Mouse (Mus musculus) liver, embryonic 13.5 days (tissue): ENCODE measurements around the gene Gm10424. TPM values are rescaled to one million over a fixed set of nuclear protein-coding genes. Genes with fewer than 3 reads are reported as not detected.
"Not testable (repeated sequence)": the region's sequence is repeated elsewhere in the genome, so short reads cannot be mapped to it uniquely, and the experiment has no call there.

ENCODE experiments used
- ATAC-seq: fragments of 200-750 bp; cut with Nextera tagmentation; 2 replicates; pipeline ENCODE4 v1.8.0; 2017; ENCODE audit warnings: low read depth, mild to moderate bottlenecking, moderate number of reproducible peaks, moderate library complexity
- DNase-seq: peaks from one replicate; pipeline ENCODE4 v3.0.0; 2022
- H3K27ac ChIP-seq: fragments of 300-500 bp; sonication (generic); 2 replicates; pipeline ENCODE4 v1.5.1; 2015; ENCODE audit warnings: moderate library complexity, mild to moderate bottlenecking, inconsistent platforms
- H3K27me3 ChIP-seq: fragments of 300-500 bp; sonication (generic); 2 replicates; pipeline ENCODE4 v1.6.1; 2015; ENCODE audit warnings: mild to moderate bottlenecking, inconsistent platforms
- H3K36me3 ChIP-seq: fragments of 300-500 bp; sonication (generic); 2 replicates; pipeline ENCODE4 v1.6.1; 2015; ENCODE audit warnings: mild to moderate bottlenecking, inconsistent platforms
- H3K4me1 ChIP-seq: fragments of 300-500 bp; sonication (generic); replicated peaks from 2 replicates; pipeline ENCODE4 v1.6.1; 2015; ENCODE audit warnings: inconsistent platforms
- H3K4me2 ChIP-seq: fragments of 300-500 bp; sonication (generic); 2 replicates; pipeline ENCODE4 v1.6.1; 2015; ENCODE audit warnings: inconsistent platforms, mild to moderate bottlenecking, moderate library complexity
- H3K4me3 ChIP-seq: fragments of 300-500 bp; sonication (generic); replicated peaks from 2 replicates; pipeline ENCODE4 v1.5.1; 2015; ENCODE audit warnings: mild to moderate bottlenecking, inconsistent platforms
- H3K9ac ChIP-seq: fragments of 300-500 bp; sonication (generic); 2 replicates; pipeline ENCODE4 v1.6.1; 2015; ENCODE audit warnings: mild to moderate bottlenecking, inconsistent platforms
- H3K9me3 ChIP-seq: fragments of 300-500 bp; sonication (generic); replicated peaks from 2 replicates; pipeline ENCODE4 v1.6.1; 2016; ENCODE audit warnings: inconsistent platforms
- WGBS: fragments of 180-500 bp; shearing (Covaris S2); methylation state at CpG from one replicate; pipeline ENCODE4 v1.1.7; 2015; ENCODE audit not compliant: insufficient replicate concordance; 5-methylcytosine and 5-hydroxymethylcytosine counted together
- polyA plus RNA-seq: library from polyadenylated mRNA; unstranded; fragments of >200 nt; fragmentation: Nextera tagmentation; extraction: Ambion mirVana; gene quantifications from 2 replicates; pipeline ENCODE4 v1.2.1, GENCODE M21; 2015

Gm10424 gene
- polyA plus RNA-seq, result not detected in 2 replicates

DNA sequence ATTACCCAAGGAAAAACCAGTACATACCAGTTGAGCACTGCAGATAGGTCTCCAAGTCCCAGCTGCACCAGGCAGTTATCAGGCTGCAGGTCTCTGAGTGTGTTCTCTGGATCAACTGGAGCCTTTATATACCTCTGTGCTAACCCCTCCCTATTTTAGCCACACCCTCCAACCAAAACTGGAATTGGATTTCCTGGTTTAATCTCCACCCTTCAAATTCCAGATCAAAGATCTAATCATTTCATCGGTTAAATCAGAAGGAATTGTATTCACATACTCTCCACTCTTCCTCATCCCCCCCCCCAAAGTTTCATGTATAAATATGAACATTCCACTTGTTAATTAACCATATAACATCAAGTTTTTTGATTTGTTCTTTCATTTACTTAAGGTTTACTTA is at the start of gene Gm10424:
Gene Gm10424, minus strand, starts transcription at position 101 of the 400 bp plus-strand sequence.
- not testable (repeated sequence) for ATAC-seq, H3K4me1 ChIP-seq, H3K9ac ChIP-seq, DNase-seq, H3K36me3 ChIP-seq, H3K4me2 ChIP-seq, H3K27me3 ChIP-seq, H3K27ac ChIP-seq, H3K4me3 ChIP-seq, H3K9me3 ChIP-seq
- WGBS, result no CpG with 5 or more reads among the region's 1 CpGs

DNA sequence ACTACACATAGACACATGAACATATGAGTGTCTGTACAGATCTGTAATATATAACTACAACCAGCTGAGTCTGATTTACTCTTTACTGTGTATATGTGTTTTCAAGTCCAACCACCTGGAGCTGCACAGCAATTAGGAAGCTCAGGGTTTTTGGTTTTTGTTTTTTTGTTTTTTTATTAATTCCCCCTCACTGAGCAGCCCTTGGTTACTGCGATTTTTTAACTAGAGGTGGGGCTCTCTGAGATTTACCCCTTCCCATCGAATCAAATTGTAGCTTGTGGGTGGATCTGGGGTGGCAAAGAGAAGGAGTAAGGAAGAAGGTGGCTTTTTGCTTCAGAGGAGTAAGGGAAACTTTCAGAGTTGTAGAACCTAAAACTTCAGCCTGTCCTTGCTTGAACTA is 33.0 kb upstream of the Gm10424 start, which contains the start of gene Gm3259:
Gene Gm3259, plus strand, starts transcription at position 301 of the 400 bp plus-strand sequence.
- 50% methylated on average over 2 of the region's 2 CpGs for WGBS
- not testable (repeated sequence) for H3K36me3 ChIP-seq, DNase-seq, H3K4me1 ChIP-seq, ATAC-seq, H3K27ac ChIP-seq, H3K9ac ChIP-seq, H3K4me2 ChIP-seq, H3K4me3 ChIP-seq, H3K27me3 ChIP-seq, H3K9me3 ChIP-seq

Other genes starting within 250 kb of the Gm10424 start
- gene Gm7942, start 165.8 kb downstream of the Gm10424 start, polyA plus RNA-seq, result not detected in 2 replicates
- gene Gm16513, start 90.1 kb downstream of the Gm10424 start, polyA plus RNA-seq, result not detected in 2 replicates
- not detected in 2 replicates for gene Gm3259, start 33.1 kb upstream of the Gm10424 start, polyA plus RNA-seq
- not detected in 2 replicates for gene D5Ertd577e, start 184.0 kb upstream of the Gm10424 start, polyA plus RNA-seq
- gene Gm3286, start 238.0 kb upstream of the Gm10424 start, polyA plus RNA-seq, result not detected in 2 replicates